Mouse (Mus musculus): ENCODE data around the gene Hint1.
A peak's percentile ranks its signal among the peaks of the same experiment; 100 is the strongest.
"Not testable (repeated sequence)": the region's sequence is repeated elsewhere in the genome, so short reads cannot be mapped to it uniquely, and the experiment has no call there.

Gene Hint1

GRCm38 (mm10) chr11:54866119-54867048 is at the start of gene Hint1:
Gene Hint1, plus strand, starts transcription at chr11:54866383.
- DNase-seq, result peak; percentile 92 to 94

DNA sequence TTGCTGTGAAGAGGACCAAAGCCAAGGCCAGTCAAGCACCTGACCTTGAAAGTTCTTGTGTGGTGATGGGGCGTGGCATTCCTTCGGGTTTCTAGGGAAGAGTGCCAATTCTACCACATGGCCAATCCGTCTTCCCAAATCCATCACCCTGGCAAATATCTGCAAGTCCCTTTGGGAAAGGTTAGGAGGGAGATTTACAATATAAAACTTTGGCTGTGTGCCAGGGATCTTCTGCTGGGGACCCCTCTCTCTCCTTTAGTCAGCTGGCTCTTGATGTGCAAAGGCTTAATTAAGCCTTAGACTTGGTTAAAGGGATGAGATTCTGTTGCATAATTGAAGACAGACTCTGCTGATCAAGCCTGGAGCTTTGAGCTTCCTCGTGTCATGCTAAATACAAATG is 48.7 kb upstream of the Hint1 start:
- DNase-seq, result no peak

- DNase-seq, result no peak
These were observed 46.7 kb upstream of the Hint1 start for GRCm38 (mm10) chr11:54819489-54819888.

DNA sequence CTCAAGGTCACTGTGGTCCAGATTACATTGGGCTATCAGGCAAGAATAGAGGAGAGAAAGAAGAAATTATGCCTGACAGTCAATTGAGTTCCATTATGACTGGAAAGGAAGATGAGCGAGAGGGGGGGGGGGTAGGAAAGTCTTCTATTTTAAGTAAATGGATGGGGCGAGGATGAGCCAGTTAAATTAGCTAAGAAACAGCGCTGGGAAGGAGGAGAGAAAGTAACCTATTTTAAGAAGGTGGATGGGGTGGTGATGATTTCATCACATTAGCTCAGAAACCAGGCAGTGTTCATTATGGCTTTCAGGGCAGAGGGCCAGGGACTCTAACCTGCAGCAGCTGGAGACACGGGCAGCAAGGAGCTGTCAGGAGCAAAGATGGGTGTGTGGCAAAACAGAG is 42.7 kb upstream of the Hint1 start:
- no peak for DNase-seq

- DNase-seq, result peak; percentile 54 to 61
These were observed 40.4 kb upstream of the Hint1 start for GRCm38 (mm10) chr11:54825774-54826173.

GRCm38 (mm10) chr11:54826819-54827218 is 39.4 kb upstream of the Hint1 start:
- DNase-seq, result peak in 1 of 2 experiments; percentile 35

GRCm38 (mm10) chr11:54833833-54834232 is 32.4 kb upstream of the Hint1 start:
- no peak for DNase-seq

DNA sequence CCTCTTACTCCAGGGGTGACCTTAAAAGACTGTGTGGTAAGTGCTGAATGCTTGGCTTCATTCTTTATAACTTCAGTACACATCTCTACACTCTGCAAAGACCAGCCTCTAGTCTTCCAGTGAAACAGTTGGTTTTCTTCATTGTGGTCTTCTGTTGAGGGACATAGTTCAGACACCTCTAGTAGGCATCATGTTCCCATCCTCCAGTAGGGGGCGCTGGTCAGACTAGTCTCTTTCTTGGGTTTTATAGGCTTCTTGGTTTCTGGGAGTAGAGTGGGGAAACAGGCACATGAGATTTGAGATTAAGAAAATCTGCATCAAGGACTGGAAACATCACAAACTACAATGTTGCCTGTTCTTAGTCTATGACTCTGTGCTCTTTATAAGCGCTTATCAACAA is 31.6 kb upstream of the Hint1 start:
- peak; percentile 72 to 73 for DNase-seq

DNA sequence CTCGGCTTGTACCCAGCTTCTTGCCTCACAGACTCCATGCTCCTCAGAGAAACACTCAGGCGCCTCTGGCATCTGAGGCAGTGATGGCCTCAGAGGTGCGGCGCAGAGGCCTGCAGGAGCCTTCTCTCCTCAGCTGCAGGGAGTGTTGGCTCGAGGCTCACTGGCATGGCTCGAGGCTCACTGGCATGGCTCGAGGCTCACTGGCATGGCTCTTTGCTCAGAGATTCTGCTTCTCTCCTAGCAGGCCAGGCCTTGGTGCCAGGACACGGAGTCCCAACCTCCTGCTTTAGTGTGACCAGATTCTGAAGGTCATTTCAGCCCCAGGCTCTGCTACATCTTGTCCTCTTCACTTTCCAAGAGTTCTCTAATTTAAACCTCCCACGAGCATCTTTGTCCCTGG is 30.1 kb upstream of the Hint1 start:
- DNase-seq, result no peak

DNA sequence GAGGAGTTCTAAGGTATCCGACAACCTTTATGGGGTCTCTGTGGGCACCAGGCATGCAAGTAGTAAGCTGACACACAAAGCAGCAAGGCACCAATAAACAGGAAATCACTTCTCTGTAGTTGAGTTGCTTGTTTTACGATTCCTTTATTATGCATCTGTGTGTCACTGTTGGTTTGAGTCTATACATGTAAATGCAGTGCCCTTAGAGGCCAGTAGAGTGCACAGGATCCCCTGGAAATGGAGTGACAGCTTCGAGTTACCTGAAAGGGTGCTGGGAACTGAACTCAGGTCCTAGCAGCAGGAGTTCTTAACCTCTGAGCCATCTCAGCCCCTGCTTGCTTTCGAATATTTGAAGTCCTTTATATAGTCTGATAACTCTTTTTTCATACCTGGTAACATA is 26.5 kb upstream of the Hint1 start:
- no peak for DNase-seq

DNA sequence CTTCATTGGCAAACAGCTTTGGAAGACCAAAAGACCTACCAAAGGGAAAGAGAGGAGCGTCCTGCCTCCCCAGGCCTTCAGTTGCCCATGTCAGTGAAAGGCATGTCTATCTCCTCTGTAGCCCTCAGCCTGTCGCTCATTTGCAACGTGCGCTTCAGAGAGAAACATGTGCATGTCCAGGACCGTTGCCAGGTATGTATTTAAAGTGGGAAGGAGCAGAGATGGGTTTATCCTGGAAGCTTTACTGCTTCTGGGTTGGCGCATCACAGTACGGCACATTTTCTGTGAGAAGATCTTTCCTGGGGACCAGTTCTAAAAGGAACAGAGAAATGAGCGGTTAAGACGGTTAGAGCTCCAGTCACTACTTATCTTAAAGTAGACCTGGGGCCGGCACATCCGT is 25.3 kb upstream of the Hint1 start:
- no peak for DNase-seq

GRCm38 (mm10) chr11:54844424-54844823 is 21.8 kb upstream of the Hint1 start:
- DNase-seq, result peak; percentile 33 to 38

- DNase-seq, result no peak
These were observed 21.2 kb upstream of the Hint1 start for GRCm38 (mm10) chr11:54844959-54845358.

- no peak for DNase-seq
These were observed 20.4 kb upstream of the Hint1 start for GRCm38 (mm10) chr11:54845470-54846442.

- DNase-seq, result no peak
These were observed 16.0 kb upstream of the Hint1 start for GRCm38 (mm10) chr11:54849961-54850758.

DNA sequence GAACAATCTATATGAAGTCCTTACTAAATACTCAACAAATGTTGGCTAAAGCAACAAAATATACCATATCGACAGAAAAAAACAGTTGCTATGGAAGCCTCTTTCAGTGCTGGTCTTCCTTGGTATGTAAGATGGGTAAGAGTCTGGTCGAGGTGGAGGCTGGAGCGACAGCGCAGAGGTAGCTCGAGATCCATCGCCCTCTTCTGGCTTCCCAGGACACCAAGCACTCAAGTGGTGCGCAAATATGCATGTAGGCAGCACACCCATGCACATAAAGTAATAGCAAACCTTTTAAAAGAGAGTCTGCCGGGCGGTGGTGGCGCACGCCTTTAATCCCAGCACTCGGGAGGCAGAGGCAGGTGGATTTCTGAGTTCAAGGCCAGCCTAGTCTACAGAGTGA is 14.5 kb upstream of the Hint1 start:
- no peak for DNase-seq

DNA sequence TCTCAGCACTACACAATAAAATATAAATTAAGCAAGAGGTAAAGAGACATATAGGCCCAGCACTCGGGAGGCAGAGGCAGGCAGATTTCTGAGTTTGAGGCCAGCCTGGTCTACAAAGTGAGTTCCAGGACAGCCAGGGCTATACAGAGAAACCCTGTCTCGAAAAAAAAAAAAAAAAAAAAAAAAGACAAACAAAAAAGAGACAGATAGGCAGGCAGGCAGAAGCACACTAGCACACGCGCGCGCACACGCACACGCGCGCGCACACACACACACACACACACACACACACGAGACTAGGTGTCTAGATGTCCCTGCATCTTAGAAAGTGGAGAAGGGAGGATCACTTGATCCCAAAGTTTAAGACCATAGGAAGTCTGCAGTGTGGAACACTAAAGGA is 7.3 kb upstream of the Hint1 start:
- DNase-seq, result not testable (repeated sequence)

DNA sequence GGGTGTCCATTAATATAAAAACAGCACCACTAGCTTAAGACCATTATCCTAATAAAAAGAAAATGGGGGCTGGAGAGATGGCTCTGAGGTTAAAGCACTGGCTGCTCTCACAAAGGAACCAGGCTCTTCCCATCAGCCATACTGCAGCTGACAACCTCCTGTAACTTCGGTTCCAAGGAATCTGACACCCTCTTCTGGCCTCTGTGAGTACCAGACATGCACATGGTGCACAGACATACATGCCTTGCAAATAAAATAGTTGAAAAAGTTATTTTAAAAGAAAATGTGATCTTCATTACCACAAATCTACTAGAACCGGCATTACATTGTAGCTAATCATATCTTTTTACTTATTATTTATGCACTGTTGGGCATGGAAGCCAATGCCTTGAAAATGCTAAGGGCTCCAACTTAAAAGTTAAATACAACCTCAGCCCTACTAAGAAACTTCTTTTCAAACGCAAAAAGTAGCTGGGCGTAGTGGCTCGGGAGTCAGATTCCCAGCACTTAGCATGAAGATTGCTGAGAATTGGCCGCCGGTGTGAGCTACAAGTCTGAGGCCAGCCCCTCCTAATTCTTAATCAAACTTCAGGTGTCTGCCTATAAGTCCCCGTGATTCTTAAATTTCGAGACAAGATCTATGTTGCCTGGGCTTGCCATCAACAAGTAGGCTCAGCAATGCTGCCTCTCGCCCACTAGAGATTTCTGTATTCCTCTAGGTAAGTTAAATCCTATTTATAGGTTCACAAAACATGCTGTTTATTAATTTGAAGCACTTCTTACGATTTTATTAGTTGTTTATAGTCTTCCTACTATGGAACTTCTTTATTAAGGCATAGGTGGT is 6.6 kb upstream of the Hint1 start:
- DNase-seq, result peak in 1 of 2 experiments; percentile 31

- DNase-seq, result peak; percentile 92 to 94
These were observed 5.7 kb upstream of the Hint1 start, which contains the start of gene Lyrm7 for GRCm38 (mm10) chr11:54860256-54861038. Gene Lyrm7, minus strand, starts transcription at chr11:54860916.

Data from B cell, adult 2 months (primary cell).